Mouse (Mus musculus) frontal cortex, postnatal 10 days (tissue): ENCODE results near the gene Sh2d3c.

ENCODE experiments used
- DNase-seq, 2 experiments: peaks; one replicate each; pipeline ENCODE4 v3.0.0; 2022; ENCODE audit warnings: low spot score in 2 of 2, mixed read lengths in 1 of 2

Gene Sh2d3c

DNA sequence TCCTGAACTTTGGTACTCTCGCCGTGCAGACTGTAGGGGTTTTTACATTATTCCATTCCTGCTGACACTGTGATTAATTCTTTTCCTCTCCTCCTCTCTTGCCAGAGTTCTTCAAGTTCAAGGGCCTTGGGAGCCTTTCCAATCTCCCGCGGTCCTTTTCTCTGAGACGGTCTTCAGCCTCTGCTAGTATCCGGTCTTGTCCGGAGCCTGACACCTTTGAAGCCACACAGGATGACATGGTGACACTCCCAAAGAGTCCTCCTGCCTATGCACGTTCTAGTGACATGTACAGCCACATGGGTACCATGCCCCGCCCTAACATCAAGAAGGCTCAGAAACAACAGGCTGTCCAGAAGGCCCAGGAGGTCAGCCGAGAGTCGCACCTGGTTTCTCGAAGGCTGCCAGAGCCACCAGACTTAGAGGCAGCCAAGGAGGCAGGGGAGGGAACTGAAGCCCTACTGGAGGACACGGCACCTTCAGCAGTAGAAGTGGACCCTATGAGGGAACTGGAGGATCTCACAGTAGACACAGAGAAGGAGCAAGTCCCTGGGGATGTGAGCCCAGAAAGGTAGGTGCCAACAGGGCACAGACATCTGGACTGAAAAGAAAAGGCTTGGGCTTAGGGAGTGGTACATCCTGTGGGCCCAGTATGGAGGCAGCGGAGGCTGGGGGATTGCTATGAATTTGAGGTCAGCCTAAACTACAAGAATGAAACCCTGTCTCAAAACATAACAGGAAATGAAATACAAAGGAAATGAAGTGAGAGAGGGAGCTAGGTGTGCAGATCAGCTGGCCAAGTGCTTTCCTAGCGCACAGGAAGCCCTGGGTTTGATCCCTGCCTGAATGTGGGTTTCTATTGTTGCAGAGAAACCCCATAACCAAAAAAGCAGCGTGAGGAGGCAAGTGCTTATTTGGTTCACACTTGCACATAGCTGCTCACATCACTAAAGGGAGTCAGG, 4.3 kb downstream of the Sh2d3c start:
- DNase-seq = no peak

- DNase-seq = peak; percentile 85 to 87
Observed at GRCm38 (mm10) chr2:32727435-32727834, 6.6 kb downstream of the Sh2d3c start.

GRCm38 (mm10) chr2:32728463-32728862, 7.6 kb downstream of the Sh2d3c start:
- DNase-seq = no peak

DNA sequence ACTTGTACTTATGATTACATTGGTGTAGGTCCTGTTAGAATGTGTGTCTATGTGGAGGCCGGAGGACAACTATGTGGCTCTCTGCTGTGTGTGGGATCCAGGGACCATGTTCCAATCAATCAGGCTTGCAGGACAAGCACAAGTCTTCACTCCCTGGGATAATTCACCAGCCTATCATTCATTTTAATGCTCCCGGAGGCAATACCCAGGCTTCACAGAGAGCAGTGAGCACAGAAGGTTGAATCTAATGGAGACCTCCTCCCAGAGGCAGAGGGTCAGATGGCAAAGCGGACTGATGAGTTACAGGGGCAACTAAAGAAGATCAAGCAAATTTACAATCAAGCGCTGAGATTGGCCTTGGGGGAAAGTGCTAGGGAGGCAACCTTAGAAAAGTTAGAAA, 8.7 kb downstream of the Sh2d3c start:
- DNase-seq = no peak

DNA sequence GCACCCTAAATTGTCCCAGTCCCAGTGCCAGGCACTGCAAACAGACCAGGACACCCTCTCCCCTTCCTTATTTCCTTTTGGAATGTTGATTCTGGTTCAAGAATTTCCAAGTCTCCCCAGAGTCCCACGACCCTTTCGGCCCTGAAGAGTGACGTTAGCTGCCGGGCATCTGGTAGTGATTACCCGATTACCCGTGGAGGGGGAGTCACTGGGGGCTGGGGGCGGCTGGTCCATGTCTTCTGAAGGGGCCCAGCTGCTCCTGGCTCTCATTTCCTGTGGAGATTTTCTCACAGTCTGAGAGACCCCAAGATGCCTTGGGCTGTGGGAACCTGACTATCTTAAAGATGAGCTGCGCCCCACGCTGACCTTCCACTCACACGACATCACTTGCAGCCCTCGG, 10.0 kb downstream of the Sh2d3c start:
- DNase-seq = no peak

GRCm38 (mm10) chr2:32731911-32732310, 11.1 kb downstream of the Sh2d3c start:
- DNase-seq = no peak

GRCm38 (mm10) chr2:32732695-32733094, 11.8 kb downstream of the Sh2d3c start:
- DNase-seq = no peak

DNA sequence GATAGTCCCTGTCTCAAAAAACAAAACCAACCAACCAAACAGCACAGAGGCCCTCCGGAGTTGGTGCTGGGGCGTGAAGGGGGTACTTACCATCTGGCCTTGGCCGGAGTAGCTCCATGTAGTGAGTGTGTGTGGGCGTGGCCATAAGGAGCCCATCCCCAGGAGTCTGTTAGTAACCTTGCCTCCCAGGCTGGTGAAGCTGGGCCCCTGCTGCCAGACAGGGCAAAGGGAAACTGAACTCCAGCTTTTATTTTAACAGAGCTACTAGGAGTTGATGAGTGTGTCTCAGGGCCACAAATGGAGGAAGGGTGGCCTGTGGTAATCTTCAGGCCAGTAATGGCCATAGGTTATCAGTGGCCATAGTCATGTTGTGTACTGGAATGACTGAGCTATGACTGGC, 13.6 kb downstream of the Sh2d3c start:
- no peak for DNase-seq

GRCm38 (mm10) chr2:32734933-32735332, 14.1 kb downstream of the Sh2d3c start:
- no peak for DNase-seq

- DNase-seq = no peak
Observed at GRCm38 (mm10) chr2:32736306-32736829, 15.5 kb downstream of the Sh2d3c start.

DNA sequence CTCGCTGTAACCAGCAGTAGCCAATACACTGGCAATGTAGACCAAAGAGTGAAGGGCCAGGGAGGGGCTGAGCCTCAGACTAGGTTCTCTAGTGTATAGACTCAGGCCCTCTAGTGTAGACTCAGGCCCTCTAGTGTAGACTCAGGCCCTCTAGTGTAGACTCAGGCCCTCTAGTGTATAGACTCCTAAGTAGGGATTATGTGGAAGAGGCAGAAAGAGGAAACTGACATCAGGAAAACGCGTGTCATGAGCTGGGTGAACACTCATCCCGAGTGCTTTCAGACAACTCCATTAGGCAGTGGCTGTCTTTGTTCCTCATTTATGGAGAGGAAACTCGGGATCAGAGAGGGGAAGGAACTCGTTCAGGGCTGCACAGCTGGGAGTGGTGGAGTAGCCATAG, 16.2 kb downstream of the Sh2d3c start:
- no peak for DNase-seq

DNA sequence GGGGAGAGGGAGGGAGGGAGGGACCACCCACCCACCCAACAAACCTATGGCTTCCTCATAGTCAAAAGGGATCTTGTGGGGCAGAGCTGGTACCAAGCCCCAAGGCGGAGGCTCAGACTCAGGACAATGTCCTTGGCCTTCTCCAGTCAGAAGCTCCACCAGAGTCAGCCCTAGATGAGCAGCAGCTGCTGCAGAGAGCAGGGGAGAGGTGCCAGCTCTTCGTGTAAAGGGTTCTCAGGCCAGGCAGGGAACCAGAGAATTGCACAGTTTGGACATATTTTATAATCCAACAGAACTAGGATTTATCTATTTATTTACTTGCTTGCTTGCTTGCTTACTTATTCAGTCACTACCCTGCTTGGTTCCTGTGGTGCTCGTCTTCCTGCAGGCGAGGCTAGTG, 18.5 kb downstream of the Sh2d3c start:
- no peak for DNase-seq

DNA sequence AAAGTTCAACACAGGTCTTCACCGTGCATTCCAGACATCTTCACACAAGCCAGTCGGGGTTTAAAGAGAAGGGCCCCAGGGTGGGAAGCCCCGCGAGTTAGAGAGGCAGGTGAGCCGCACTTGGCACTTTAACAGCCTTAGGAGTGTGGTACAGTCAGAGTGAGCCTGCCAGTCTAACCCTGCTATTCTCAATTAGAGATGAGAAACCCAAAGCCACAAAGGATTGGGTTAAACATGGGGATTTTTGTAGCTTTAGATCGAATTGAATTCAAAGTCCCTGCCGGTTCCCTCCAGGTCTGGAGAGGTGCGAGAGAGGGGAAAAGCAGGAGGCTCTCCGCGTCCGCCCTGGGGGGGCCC, 20.0 kb downstream of the Sh2d3c start, which contains the start of gene 6330409D20Rik:
6330409D20Rik (minus strand) TSS at position 101 of the 357 bp plus-strand sequence.
- DNase-seq = no peak

DNA sequence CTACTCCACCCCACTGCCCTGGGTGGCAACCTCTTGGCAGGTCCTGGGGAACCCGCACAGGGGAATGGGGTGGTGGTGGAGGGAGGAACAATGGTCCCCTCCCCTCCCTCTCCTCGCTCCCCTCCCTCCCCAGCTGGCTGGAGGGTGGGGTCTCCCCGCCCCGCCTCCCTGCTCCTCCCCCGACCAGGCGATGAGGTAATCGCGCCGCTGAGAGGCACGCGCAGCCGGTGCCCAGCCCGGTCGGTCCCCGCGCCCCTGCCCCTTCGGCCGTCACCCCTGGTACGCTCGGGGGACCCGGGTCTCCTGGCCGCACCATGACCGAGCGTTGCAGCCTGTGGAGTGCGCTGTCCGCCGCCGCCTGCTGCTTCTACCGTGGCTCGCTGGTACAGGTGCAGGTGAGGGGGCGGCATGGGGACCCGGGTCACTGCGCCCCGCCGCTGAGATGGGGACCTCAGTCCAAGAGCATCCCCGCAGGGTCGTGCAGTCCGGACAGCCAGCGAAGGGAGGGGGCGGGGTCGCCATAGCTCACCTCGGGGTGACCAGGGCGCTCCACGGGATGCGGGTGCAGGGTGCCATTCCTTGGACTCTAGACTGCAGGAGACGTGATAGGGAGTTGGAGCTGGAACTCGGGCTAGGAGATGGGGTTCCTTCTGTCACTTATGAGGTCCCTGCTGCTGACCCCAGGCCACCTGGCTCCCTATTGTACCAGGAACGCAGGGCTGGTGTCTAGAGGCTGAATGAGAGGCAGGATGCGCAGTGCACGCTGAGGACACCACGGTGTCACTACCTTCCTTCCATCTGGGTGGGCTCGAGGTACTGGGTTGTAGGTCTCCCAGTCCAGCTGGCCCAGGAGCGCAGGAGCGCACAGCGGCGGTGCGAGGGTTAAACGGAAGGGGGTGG, 20.7 kb downstream of the Sh2d3c start:
- peak in 1 of 2 experiments; percentile 66 for DNase-seq

DNA sequence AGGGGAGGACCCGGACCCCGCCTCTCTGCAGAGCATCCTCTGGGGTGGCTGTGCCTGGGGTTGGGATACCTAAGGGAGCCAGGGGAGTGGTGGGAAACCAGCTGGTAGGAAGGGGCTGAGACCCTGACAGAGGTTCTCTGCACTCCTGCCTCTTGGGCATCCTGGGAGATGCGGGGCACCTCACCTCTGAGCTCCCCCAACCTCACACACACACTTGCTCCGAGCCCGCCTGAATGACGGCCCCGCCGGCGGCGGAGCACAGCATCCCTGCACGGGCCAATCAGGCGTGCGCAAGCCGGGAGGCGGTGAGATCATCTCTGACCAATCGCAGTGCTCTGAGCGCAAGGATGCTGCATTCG, 21.3 kb downstream of the Sh2d3c start:
- DNase-seq = peak; percentile 77 to 85

- no peak for DNase-seq
Observed at GRCm38 (mm10) chr2:32744272-32744982, 23.6 kb downstream of the Sh2d3c start.

GRCm38 (mm10) chr2:32749082-32749481, 28.2 kb downstream of the Sh2d3c start:
- DNase-seq = no peak

GRCm38 (mm10) chr2:32750199-32750598, 29.3 kb downstream of the Sh2d3c start:
- no peak for DNase-seq

GRCm38 (mm10) chr2:32750887-32751664, 30.2 kb downstream of the Sh2d3c start:
- no peak for DNase-seq

DNA sequence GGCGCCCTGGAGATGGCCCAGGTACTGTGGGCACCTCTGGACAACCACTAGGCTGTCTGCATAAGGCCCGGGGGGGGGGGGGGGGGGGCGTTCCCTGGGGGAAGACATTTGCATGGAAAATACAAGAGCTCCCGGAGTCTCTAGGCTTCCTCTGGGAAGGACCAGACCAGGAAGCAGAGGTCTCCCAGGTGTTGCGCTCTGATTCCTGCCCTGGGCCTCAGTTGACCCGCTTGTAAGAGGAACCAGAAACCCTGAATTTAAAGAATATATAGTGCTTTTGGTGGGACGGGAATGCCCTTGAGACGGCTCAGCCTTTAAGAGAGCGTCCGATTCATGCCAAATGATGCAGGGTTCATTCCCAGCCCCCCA, 30.8 kb downstream of the Sh2d3c start:
- no peak for DNase-seq

DNA sequence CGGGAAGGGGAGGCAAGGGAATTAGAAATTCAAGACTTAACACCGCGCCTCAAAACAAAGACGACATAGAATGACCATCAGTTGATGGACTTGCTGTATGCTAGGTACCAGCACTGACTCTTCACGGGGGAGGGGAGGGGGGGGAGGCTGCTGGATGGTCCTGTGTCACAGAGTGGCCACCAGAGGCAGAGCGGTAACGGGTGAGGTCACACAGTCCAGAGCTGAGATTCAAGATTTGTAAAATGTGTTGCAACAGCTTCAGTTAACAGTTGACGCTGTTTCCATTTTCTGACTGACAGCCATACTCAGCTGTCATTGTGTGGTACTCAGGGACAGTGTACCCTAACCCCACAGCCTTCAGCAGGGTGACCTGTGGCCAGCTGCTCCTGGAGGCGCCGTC, 31.3 kb downstream of the Sh2d3c start:
- no peak for DNase-seq
